Mouse (Mus musculus) right cerebral cortex, postnatal 36 days (tissue): ENCODE measurements around the gene Wwc1.

ENCODE experiments used
- DNase-seq, 2 experiments: peaks; one replicate each; pipeline ENCODE4 v3.0.0; 2022; ENCODE audit warnings: low spot score in 2 of 2, mixed read lengths in 1 of 2

Gene Wwc1

GRCm38 (mm10) chr11:35980411-35980917 is at the start of gene Wwc1:
Gene Wwc1, minus strand, starts transcription at chr11:35980527.
- DNase-seq: peak; percentile 47 to 56

DNA sequence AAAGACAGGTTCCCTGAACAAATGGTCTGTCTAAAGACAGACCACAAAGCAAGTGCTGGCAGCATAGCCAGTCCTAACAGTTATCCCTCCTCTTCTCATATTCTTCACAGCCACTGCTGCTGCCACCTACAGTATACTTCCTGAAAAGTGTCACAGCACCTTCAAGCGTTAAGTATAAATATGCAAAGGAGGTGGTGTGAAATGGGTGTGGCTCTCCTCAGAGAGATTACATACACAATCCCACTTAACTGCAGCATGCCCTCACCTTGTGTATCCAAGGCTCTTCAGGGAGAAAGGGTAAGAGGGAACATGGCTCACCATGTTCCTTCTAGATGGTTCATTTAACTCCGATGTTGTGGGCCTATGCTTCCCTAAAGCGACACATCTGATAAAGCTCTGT is 39.7 kb upstream of the Wwc1 start:
- DNase-seq: no peak

DNA sequence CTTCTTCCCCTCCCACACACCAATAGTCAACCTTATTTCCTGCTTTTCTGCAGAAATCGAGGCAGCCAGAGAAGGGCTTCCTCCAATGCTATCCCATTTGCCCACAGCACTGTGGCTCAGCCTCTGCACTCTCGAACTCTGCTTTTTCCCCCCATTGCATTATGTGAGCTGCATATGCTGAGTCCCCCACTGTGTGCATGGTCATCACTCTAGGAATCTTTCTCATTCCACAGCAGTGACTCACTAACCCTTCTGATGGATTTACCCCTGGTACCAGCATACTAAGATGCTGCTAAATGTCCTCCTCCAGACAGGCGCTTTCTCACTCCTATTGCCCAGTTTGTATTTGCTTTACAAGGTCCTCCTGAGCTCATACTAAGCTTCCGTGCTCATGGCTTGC is 32.9 kb upstream of the Wwc1 start:
- DNase-seq: no peak

DNA sequence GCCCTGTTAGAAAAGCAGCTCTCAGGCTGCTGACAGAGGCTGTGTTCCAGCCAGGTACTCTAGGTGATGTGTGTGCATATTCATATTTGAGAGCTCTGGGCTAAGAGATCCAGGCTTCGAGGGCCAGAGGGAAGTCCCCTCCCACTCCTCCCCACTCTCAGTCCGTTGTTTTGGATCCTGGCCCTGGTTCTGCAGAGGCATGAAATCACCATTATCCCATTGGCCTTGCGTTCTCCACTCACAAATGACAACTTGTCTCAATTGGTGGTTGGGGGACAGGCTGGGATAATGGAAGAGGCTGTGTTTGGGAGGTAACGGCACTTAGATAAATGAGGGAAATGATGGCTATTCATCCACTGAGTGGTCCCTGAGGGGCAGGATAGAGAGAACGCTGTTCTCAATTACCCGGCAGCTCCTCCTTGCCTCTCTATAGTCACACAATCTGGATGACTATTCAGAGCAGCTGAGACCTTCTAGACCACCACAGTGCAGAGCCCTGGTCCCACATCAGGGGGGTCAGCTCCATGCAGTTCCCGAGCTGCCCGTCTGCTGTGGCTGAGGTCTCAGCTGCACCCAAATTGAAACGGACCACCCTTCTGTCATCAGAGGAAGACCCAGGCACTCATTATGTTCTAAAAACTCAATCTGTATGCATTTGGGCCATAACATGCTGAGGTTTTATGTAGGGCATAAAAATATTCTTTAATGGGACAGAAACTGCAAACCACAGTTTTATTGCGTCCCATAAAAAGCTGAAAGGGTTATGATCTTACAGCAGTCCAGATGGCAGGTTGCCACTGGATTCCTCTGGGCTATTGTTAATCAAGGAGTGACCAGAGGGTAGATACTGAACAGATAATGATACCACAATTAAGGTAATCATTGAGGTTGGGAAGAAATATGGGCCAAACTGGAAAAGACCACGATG is 29.2 kb upstream of the Wwc1 start:
- no peak for DNase-seq

- DNase-seq: no peak
Measured at GRCm38 (mm10) chr11:36002900-36003299, 22.6 kb upstream of the Wwc1 start.

DNA sequence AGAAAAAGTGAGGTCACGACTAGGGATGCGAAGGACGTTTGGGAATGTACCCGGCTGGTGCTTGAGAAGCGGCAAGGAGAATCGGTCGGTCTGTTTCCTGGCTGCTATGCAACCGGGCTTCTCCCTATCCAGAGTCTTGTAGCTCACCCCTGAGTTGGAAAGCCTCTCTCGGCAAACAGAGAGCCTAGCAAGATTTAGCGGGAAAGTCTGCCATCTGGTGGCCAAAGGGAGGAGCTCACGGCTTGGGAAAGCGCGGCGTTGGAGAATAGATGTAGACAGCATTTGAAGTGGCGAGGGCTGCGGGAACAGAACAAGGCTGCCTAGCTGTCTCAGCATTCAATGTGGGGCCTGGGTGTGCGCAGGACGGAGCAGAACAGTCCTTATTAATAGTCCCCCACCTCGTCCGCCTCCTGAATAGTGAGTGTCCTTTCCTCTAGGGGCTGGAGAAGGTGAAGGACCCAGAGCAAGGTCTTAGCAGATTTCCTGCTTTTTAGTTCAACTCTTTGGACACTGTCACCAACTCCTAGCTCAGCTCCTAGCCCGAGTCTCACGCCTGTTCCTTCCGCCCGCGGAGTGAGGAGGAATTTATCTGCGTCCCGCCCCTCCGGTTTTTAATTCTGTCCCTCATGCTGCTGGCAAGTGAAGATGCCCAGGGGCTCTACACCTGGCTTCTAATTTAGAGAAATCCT is 21.1 kb upstream of the Wwc1 start:
- peak; percentile 86 to 87 for DNase-seq

DNA sequence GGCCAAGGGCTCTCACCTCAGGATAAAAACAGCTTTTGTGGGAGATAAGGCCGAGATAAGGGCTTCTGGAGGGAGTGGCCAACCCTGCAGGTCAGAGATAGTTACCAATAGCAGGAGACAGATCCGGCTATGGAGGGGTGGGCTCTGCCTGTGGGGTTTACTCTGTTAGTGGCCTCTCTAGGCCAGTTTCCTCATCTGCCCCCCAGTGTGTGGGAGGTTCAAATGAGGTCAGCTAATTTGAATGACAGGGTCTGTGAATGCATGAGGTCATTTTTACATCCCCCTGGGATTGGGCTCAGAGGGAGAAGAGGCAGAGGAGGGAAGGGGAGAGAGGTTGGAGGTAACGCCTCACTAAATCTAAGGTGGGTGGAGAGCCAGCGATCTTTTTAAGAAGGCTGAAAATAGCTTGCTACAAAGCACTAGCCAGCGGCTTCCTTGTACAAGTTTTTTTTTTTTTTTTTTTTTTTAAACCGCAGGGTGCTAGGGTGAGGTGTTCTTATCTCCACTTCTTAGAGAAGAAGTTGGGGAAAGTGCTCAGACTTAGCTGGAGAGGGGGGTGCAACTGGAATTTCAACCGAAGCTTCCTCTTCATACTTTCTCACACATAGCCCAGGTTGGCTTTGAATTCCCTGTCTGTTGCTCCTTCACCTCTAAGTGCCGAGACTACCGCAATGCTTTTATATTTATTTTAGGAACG is 20.4 kb upstream of the Wwc1 start:
- DNase-seq: no peak

- no peak for DNase-seq
Measured at GRCm38 (mm10) chr11:36000038-36000437, 19.7 kb upstream of the Wwc1 start.

- no peak for DNase-seq
Measured at GRCm38 (mm10) chr11:35998048-35998447, 17.7 kb upstream of the Wwc1 start.

- no peak for DNase-seq
Measured at GRCm38 (mm10) chr11:35995310-35995709, 15.0 kb upstream of the Wwc1 start.

DNA sequence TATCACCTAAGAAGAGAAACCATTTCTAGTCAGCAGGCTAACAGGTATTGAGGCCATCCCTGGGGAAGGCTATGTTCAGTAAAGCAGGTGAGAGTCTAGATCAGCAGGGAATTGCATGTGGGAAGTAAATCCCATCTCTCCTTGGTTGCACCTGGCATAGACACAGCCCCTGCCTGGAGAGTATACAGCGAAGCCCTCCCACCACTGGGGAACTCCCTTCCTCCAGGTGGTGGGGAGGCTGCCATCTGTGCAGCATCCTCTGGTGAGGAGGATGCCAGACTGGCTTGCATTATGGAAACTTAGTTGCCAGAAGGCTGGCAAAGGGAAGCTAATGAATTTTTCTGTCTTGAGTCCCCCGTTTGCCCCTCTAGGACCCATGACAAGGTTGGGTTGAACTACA is 11.5 kb upstream of the Wwc1 start:
- peak; percentile 46 to 58 for DNase-seq

DNA sequence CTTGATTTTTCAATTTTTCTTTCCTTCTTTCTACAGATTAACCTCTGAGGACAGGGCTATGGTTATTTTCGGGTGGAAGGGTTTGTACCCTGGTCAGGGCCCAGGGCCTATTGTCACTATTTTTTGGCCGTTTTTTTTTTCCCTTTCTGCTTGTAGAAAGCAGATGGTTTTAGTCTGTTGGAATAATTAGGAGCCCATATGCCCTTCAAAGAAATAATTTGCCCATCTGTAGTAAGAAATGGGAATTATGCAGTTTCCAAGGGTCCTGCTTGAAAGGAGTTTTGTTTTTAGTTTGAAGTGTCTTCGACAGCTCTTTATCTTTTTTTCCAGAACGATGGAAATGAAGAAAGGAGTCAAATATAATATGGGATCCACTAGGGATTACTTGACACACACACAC is 9.6 kb upstream of the Wwc1 start:
- DNase-seq: no peak

DNA sequence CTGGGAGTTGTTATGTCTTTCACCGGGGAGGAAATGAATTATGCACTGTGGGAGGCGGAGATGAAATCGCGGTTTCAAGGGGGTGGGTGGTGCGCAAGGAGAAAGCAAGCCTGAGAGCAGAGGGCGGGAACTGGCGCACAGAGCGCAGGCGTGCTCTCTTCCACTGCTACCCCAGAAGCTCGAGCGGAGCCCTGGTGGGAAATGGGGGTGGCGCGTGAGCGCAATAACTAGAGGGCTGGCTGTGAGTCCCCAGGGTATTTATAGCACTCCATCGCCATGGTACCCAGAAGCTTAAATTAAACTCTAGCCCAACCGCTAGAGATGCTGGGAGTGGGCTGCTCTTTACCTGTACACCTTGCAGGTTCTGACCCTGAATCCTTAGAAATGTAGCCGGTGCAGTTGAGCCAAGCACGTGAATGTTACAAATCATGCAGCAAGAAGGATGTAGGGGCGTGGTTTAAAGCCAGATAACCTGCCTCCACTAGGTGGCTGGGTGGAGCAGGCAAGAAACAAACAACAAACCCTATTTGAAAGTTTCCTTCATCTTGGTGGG is 5.6 kb upstream of the Wwc1 start:
- peak; percentile 89 to 93 for DNase-seq

DNA sequence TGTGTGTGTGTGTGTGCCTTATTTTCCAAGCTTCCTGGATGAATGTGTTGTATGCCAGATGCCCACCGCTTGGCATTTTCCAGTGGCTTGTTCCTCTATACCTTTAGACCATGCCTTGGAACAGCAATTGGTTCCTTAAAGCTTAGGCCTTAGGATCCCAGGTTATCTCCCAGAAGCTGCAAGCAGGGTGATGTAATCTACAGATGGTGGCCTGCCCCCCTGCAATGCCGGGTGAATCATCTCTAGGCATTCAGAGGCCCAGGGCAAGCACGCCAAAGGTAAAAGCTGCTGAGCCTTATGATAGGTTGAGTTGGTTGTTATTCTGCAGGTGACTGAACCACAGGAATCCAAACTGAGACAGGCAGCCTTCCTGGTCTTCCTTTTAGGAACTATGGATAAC is 2.4 kb upstream of the Wwc1 start:
- no peak for DNase-seq

- DNase-seq: no peak
Measured at GRCm38 (mm10) chr11:35979733-35980410, 455 bp downstream of the Wwc1 start.

GRCm38 (mm10) chr11:35979266-35979732 is 1.0 kb downstream of the Wwc1 start:
- DNase-seq: no peak

DNA sequence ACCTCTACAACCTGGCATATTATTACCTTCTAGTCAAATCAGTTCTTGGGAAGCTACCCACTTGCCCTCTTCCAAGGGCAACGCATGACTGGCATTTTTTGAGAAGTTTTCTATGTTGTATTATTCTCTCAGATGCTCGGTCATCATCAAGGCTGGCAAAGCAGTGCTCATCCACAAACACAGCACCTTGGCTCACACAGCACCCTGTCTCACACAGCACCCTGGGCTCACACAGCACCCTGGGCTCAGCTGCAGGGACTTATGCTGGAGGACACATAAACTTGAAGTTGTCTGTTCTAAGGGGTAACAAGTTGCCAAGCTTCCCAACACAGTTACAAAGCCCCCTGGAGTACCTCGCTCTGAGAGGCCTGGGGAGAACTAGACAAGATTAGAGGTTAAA is 2.5 kb downstream of the Wwc1 start:
- no peak for DNase-seq

DNA sequence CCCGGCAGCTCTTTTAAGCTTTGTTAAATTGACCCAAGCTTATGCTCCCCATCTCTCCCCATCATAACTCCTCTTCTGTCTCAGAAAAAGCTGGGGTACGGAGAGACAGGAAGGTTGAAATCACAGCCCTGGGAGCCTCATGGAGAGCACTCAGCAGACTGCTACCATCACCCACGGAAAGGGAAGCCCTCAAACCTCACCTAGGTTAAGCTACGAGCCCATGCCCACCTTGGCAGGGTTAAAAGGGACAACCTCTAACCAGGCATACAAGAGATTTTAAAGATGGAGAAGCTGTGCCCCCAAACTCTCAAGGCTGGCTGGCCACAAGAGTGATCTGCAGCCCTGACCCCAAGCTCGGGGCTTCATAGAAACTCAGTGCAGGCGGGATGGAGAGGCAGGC is 3.2 kb downstream of the Wwc1 start:
- DNase-seq: no peak

DNA sequence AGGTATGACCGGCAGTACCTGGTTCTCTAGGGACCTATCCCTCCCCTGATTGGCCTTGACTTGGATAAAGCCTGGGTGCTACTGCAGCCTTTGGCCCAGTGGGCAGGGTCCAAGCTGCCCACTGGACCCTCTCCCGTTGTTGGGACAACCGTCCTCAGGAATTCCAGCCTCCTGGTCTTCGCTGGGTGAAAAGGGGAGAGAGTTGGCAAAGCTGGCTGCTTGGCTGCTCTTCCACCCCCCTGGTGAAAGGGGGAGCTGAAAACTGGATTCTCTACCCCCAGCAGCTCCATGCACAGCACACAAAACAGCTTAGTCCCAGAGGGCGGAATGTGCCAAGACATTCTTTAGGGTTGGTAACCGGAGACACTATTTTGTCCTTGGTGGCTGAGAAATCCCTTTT is 3.8 kb downstream of the Wwc1 start:
- no peak for DNase-seq

DNA sequence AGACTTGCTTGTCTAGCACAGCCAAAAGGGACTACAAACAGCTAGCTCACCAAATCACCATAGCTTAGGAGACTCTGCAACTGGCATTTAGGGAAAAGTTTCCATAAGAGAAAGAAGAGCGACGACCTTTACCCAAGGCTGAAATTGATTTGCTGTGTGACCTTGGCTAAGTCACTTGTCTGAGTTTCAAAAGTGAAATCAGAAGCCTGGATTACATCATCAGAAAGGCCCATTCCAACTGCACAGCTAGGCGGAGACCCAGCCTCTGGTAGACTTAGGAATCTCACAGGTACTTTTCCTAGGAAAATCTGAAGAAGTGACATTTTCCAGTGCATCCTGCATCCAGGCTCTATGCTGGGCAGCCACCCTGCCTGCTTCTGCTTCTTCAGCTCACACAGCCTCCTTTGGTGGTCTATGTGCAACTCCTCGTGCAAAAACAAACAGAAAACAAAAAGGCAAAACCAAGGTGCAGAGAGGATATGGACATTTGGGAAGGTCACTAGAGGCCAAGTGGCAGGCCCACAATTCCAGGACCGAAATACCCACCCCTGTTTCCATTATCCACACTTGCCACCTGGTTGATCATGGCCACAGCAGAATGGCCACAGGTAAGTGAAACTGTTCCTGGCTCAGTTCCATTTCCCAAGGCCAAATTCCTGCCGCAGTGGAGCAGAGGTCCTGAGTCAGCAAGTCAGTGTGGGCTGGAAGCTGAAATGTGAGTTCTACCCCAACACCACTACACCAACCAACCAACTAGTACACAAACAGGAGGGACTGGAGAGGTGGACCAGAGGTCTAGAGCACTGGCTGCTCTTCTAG is 5.5 kb downstream of the Wwc1 start:
- no peak for DNase-seq
